Mouse (Mus musculus) brain, embryonic 14.5 days (tissue): ENCODE measurements at regions not wholly inside any gene's neighbourhood (a gene's known extent, or its start where the extent isn't known, plus 50 kb on each side); places are given as distances from the start of the nearest gene placed in this dataset.
A peak's percentile ranks its signal among the peaks of the same experiment; 100 is the strongest.

Experiments used
- DNase-seq: peaks from one replicate; pipeline ENCODE4 v3.0.0-alpha.2; 2011; ENCODE audit warnings: low read depth
- CTCF ChIP-seq: fragments of 200-500 bp; IDR thresholded peaks from 2 replicates; pipeline ENCODE4 v1.5.1; 2012; ENCODE audit warnings: inconsistent platforms, mild to moderate bottlenecking, moderate library complexity, borderline replicate concordance; ENCODE audit not compliant: insufficient read depth, insufficient read length; ENCODE audit errors: extremely low read depth
- POLR2A ChIP-seq: fragments of 200-500 bp; IDR thresholded peaks from 2 replicates; pipeline ENCODE4 v1.6.1; 2012; ENCODE audit warnings: mild to moderate bottlenecking, inconsistent platforms, borderline replicate concordance; ENCODE audit not compliant: poor library complexity, insufficient read depth, insufficient read length, severe bottlenecking; ENCODE audit errors: extremely low read depth

DNA sequence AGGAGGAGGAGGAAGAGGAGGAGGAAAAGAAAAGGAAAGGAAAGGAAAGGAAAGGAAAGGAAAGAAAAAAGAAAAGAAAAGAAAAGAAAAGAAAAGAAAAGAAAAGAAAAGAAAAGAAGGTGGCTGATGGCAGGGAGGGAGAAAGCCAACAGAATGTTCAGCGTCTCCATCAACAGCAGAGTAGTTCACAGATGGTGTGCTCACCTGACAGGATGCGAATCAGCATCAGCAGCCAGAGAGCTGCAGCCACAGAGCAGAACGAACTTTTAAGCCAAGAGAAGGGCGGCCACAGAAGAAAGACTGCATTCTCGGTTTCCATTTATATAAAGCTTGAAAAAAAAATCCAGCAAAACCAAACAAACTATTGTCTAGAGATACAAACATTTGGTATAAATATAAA is 140.2 kb downstream of the Utp6 start:
- no peak for DNase-seq

DNA sequence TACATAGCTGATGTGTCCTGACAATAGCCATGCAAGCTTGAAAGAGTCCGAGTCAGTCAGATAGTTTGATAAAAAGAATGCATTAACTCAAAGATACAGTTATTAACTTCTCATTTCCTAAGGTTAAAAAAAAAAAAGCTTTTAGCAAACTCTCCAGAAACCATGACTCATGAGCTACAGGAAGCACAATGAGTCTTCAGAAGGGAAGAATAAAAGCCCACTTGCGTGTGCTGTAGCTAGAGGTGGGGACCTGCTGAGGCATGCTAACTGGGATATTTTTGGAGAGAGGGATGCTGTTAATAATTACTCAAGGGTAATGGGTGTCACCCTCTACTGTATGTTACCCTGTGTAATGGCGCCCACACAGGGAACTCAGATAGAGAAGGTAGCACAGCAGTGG is 147.0 kb downstream of the Utp6 start:
- TF ChIP-seq CTCF (no peak), POLR2A (no peak)
- no peak for DNase-seq

More for the DNA sequence above, 140.2 kb downstream of the Utp6 start:
- TF ChIP-seq POLR2A (no peak), CTCF (no peak)

DNA sequence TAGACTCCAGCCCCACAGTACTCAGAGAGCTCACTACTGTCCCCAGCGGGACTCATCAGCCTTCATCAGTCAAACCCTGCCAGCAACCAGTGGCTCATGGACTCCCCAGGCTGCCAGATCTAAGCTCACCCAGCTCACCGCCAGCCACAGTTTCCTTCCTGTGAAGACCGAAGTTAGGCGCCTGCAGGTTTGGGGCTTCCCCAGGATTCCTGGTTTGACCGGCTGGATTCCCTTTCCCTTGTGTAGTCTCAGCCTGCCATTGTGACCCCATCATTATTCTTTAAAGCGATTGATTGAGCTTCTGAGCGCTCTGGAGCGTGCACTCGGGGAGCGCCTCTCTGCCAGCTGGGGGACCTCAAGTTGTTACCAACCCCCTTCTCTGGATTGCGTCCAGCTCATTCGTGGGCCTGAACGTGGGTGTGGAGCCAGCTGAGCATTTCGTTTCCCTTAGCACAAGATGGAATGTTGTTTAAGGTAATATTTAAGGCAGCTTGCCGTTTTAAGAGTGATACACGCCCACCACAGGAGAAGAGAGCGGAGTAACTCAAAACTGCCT is 155.2 kb downstream of the Utp6 start:
- TF ChIP-seq POLR2A (no peak), CTCF (peak; percentile 1; the same call in 1 of the 2 replicates)
- DNase-seq: peak; percentile 63

DNA sequence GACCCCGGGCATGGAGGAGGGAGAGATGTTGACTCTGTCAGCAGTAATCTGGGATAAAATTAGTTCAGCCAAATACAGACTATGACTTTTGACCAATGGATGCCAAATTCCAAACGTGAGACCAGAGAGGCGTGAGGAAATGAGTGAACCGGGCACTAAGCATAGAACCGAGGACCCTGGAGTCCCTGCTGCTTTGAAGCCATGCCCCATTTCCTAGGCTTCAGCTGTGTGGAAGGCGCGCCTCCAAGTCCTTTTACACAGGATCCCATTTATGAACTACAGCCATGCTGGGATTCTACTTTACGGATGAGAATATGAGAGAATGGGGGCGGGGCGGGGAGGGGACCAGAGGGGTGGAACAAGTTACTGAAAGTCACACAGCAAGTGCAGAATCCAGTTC is 155.8 kb downstream of the Utp6 start:
- no peak for TF ChIP-seq POLR2A
- TF ChIP-seq CTCF: no peak
- DNase-seq: no peak

DNA sequence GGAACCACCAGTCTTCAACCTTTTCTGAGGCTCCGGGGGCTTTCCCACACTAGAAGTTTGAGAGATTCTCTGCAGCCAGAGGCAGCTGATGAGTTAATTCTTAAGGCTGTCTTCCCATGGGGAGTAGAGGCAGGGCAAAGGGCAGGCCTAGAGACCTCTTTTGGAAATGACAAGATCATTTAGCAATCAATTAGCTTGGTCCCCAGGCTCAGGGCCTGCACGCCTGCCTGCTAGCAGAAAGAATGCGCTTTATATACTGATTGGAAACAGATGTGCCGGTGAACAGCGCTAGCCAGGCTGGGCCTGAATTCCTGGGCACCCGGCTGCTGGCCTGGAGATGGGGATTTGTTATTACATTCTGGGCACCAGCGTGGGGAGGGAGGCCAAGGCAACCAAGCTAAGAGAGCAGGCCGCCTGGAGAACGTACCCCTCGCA is 156.2 kb downstream of the Utp6 start:
- TF ChIP-seq CTCF (no peak), POLR2A (no peak)
- peak; percentile 55 for DNase-seq

DNA sequence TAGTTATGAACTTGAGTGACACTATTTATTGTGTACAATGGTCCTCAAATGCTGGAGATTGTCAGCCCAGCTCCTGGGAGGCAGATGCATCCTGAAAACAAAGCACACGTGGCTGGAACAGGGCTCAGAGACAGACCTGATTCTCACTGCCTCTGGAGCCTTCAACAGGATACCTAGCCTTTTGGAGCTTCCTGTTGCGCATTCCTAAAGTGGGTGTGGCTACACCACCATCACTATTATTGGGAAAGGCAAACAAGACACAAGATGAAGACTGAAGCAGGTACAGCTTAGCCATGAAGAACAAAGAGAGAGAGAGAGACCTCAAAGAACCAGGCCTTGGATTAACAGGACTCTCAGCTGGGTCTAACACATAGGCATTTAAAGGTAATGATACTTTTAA is 158.2 kb downstream of the Utp6 start:
- DNase-seq: no peak
- no peak for TF ChIP-seq POLR2A
- no peak for TF ChIP-seq CTCF

DNA sequence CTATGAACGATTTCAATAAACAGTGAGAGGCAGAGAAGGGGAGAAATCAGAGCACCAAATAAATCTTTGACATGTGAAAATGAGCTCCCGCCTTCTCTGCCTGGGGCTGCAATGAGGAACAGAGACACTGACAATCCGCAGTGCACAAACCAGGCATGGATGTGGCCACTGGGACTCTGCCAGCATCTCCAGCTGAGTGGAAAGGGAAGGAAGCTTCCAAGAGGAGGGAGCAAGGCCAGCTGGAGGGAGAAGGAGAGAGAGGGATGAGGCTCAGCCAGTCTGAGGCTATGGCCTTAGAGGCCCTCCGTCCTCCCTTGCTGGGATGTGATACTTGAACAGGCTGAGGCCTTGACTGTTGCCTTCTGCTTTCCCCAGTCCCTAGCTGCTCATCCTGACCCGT is 159.2 kb downstream of the Utp6 start:
- DNase-seq: no peak
- TF ChIP-seq POLR2A (no peak), CTCF (no peak)

DNA sequence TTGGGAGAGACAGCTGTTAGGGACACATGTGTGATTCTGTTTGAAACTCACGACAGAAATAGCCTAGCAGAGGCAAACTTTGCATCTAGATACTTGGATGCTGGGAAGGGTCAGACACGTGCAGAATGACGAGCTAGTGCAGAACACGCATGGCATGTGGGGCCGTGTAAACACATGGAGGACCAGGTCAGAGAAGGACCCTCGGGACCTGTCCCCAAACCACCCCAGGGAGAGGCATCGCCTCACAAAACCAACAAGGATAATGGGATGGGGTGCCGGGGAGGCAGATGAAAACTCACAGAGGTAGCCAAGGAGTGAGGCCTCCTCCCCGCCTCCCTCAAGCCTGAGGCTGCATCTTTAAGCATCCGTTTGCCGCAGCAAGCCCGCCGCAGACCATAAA is 159.6 kb downstream of the Utp6 start:
- TF ChIP-seq CTCF (no peak), POLR2A (no peak)
- DNase-seq: no peak

DNA sequence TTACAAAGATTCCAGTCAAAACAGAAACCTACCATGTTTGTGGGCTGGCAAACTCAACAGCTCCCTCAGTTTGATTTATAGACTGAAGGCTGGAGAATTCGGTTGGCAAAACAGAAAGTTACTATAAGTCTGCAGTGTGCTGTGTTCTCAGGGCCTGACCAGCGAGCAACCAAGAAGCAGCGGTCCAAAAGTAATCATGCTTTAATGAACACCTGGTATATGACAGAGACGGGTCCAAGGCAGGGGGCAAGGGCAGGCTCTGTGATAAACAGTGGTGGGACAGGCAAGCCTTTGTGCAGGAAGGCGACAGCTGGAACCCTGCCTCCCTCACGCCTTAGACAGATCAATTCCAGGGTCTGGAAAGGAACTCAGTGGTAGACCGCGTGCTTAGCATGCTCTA is 161.9 kb downstream of the Utp6 start:
- DNase-seq: peak; percentile 42
- TF ChIP-seq POLR2A (no peak), CTCF (no peak)

DNA sequence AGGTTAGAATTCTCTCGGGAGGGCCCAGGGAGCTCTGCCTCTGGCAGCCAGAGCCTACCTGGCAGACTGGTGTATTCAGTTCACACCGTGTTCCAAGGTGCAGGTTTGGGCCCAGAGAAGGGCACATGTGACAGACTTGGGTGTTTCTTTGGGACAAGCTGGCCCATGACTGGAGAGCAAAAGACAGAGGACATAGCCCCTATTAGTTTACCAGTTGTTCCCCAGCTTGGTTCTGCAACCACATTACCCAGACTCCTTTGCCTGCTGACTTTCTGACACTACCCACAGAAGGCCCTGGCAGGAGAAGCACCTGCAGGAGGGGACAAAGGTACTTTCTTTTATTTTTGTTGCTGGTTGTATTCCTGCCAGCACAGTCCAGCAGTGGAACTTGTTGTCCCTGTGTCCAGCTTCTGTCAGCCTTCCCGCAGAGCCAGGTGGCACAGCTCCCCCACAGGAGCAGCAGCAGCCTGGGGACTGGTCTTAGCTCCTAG is 173.9 kb downstream of the Utp6 start:
- DNase-seq: no peak
- TF ChIP-seq POLR2A (no peak), CTCF (no peak)

DNA sequence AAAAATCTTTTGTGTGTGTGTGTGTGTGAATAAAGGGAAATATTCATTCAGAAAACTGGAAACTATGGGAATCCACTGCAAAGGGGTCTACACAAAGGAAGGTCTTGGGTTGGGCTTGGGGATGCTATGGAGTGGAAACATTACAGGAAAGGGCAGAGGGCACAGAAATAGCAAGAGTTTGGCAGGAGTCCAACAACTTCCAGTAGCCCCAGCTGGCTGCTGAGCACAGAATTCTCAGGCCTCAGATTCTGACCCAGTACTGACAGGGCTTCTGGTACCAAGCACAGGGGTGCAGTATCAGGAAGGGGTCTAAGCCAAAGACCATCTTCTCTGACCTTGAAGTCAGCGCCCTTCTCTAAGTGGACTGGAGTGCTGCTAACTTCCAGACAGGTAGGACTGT is 174.4 kb downstream of the Utp6 start:
- TF ChIP-seq POLR2A (no peak), CTCF (no peak)
- DNase-seq: peak; percentile 42

DNA sequence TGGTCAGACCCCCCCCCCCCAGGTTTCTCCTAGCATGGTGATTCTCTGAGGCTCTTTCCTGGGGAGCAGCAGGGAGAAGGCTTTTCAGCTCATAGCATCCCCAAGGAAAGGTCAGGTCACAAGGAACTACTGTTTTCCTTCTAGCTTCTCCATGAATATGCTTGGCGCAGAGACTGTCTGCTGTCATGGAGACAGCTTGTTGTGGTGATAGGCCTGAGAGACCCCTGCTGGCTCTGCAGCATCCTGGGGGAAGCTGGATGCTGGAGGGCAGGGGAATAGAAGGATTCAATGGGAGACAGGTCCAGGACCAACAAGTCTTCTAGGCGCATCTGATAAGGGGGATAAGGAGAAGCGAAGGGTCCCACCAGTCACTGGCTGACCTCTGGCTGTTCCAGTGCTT is 178.1 kb downstream of the Utp6 start:
- TF ChIP-seq CTCF (no peak), POLR2A (no peak)
- peak; percentile 51 for DNase-seq

DNA sequence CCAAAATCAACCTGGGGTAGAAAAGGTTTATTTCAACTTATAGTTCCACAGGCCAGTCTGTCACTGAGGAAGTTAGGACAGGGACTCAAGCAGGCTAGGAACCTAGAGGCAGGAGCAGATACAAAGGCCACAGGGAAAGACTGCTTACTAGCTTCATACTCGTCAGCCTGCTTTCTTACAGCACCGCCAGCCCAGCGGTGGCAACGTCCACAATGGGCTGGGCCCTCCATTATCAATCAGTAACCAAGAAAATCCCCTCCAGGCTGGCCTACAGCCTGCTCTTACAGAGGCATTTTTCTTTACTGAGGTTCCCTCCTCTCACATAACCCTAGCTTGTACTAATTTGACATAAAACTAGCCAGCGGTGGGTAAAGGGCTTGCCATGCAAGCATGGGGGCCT is 180.2 kb downstream of the Utp6 start:
- TF ChIP-seq CTCF: no peak
- TF ChIP-seq POLR2A: no peak
- no peak for DNase-seq

DNA sequence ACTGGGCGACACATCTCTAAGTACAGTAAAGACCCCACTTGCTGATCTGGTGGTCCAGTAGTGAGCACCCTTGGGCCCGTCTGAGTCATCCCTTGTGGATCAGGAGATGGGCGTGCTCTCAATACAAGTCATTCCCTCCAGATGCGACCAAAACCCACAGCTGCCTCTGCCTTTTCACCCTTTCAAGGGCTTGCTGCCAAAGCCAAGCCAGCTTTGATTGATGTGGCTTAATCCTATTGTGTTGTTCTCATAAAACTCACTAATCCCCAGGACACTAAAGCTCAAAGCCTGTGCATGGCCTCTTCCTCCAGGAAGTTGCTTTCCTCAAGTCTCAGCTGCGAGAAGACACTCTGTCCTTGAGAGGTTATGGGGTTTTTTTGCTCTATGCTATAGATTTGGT is 182.4 kb downstream of the Utp6 start:
- peak; percentile 55 for DNase-seq
- TF ChIP-seq CTCF: no peak
- no peak for TF ChIP-seq POLR2A
